Comparison of ENCODE assay signal across 13 mouse cellular contexts in genomic region chr16:22733772-22734528, GRCm38 (mm10).
DNase-seq lines count a peak whose midpoint lies in the region; ATAC-seq and TF ChIP-seq lines count a peak whose summit lies in the region.
"Had no signal": no experiment of that assay in that cellular context is flagged by ENCODE, and none has a peak within 500 bp of the region (broad histone marks: within the 10 kb centered on the region; RNA-seq: fewer than 3 reads in every experiment).

No protein-coding gene starts in this region.

- DNase-seq in heart, postnatal 25 days (ENCODE audit: low spot score): no peak
- DNase-seq in brain, adult 2 months (ENCODE audit: low read depth, low spot score): peak; percentile 39
- DNase-seq in forebrain, postnatal 0 days: peak; percentile 16
- DNase-seq in midbrain, embryonic 11.5 days (ENCODE audit: low spot score, missing footprints): peak; percentile 84
- no peak for DNase-seq in left cerebral cortex, postnatal 4 days
- no peak for DNase-seq in urinary bladder, adult 18-20 months (ENCODE audit: low spot score in 2 of 2)
- no peak for DNase-seq in right cerebral cortex, postnatal 25 days
- DNase-seq: cerebellum, postnatal 10 days; layer of hippocampus, postnatal 36 days had no signal

- H3K9me3 ChIP-seq in heart, embryonic 12.5 days (replicated peaks): no peaks in the 10 kb centered on the region
- no peaks in the 10 kb centered on the region for H3K9me3 ChIP-seq in forebrain, postnatal 0 days (ENCODE audit: low read length)
- H3K9me3 ChIP-seq in midbrain, embryonic 11.5 days (ENCODE audit: control insufficient read depth, low read length): no peaks in the 10 kb centered on the region
- H3K9me3 ChIP-seq: kidney, embryonic 15.5 days had no signal

- H3K9ac ChIP-seq in heart, embryonic 12.5 days: no peak overlapping the region
- no peak overlapping the region for H3K9ac ChIP-seq in forebrain, postnatal 0 days
- no peak overlapping the region for H3K9ac ChIP-seq in midbrain, embryonic 11.5 days (ENCODE audit: low read length)
- H3K9ac ChIP-seq: kidney, embryonic 15.5 days had no signal

- TF ChIP-seq CTCF in forebrain, postnatal 0 days (IDR thresholded peaks at IDR 0.05; ENCODE audit: low read depth): no peak

- intact Hi-C loops in heart, postnatal 25 days (cut with DNase I): no loop called here
- intact Hi-C loops in left cerebral cortex, postnatal 4 days (cut with DNase I): no loop called here

- peak; percentile 22; the same call in 1 of the 2 replicates for ATAC-seq in heart, embryonic 12.5 days (ENCODE audit: insufficient number of reproducible peaks, low FRiP score)
- peak; percentile 66 for ATAC-seq in forebrain, postnatal 0 days
- 0 out of 2 replicates have a peak, but pooled peaks have one; percentile 9 for ATAC-seq in midbrain, embryonic 11.5 days (ENCODE audit: low FRiP score)

- peak overlapping the region; percentile 48 for H3K4me2 ChIP-seq in heart, embryonic 12.5 days
- no peak overlapping the region for H3K4me2 ChIP-seq in forebrain, postnatal 0 days (ENCODE audit: low read depth)
- no peak overlapping the region; the same call in 1 of the 2 replicates for H3K4me2 ChIP-seq in midbrain, embryonic 11.5 days
- H3K4me2 ChIP-seq: kidney, embryonic 15.5 days had no signal

- H3K27me3 ChIP-seq in heart, embryonic 12.5 days (replicated peaks): no peaks in the 10 kb centered on the region
- no peaks in the 10 kb centered on the region for H3K27me3 ChIP-seq in forebrain, postnatal 0 days (ENCODE audit: insufficient read depth, low read length)
- H3K27me3 ChIP-seq in midbrain, embryonic 11.5 days (ENCODE audit: control insufficient read depth, insufficient read depth, low read length): peaks cover 3% of the 10 kb centered on the region; the same call in 1 of the 2 replicates
- H3K27me3 ChIP-seq: kidney, embryonic 15.5 days had no signal

- no peak overlapping the region for H3K27ac ChIP-seq in heart, embryonic 12.5 days (ENCODE audit: poor library complexity, severe bottlenecking)
- H3K27ac ChIP-seq in forebrain, postnatal 0 days (ENCODE audit: low read depth, low read length): no peak overlapping the region
- H3K27ac ChIP-seq in midbrain, embryonic 11.5 days (ENCODE audit: low read depth, low read length): no peak overlapping the region
- H3K27ac ChIP-seq: kidney, embryonic 15.5 days; macrophage had no signal

- 11% methylated on average over 11 of the region's 11 CpGs for WGBS in heart, embryonic 12.5 days
- 20% methylated on average over 11 of the region's 11 CpGs for WGBS in forebrain, postnatal 0 days
- 24% methylated on average over 11 of the region's 11 CpGs for WGBS in midbrain, embryonic 11.5 days

- H3K36me3 ChIP-seq in heart, embryonic 12.5 days: no peaks in the 10 kb centered on the region
- H3K36me3 ChIP-seq in forebrain, postnatal 0 days (ENCODE audit: insufficient read depth): no peaks in the 10 kb centered on the region
- H3K36me3 ChIP-seq in midbrain, embryonic 11.5 days (ENCODE audit: control insufficient read depth, insufficient read depth, low read length): no peaks in the 10 kb centered on the region
- H3K36me3 ChIP-seq: kidney, embryonic 15.5 days had no signal

- peaks cover 19% of the 10 kb centered on the region for H3K4me1 ChIP-seq in heart, embryonic 12.5 days (replicated peaks)
- no peaks in the 10 kb centered on the region for H3K4me1 ChIP-seq in forebrain, postnatal 0 days (ENCODE audit: insufficient read depth)
- H3K4me1 ChIP-seq in midbrain, embryonic 11.5 days (ENCODE audit: control insufficient read depth, insufficient read depth, low read length): peaks cover 9% of the 10 kb centered on the region
- H3K4me1 ChIP-seq: kidney, embryonic 15.5 days had no signal

- H3K4me3 ChIP-seq in heart, embryonic 12.5 days: 0 out of 2 replicates have a peak overlapping the region, but pooled peaks have one; percentile 6
- H3K4me3 ChIP-seq in forebrain, postnatal 0 days (ENCODE audit: low read depth, low read length): no peak overlapping the region
- no peak overlapping the region for H3K4me3 ChIP-seq in midbrain, embryonic 11.5 days (ENCODE audit: low read depth, low read length)
- H3K4me3 ChIP-seq: erythroblast, embryonic 14.5 days; kidney, embryonic 15.5 days had no signal

Comparison
In these comparisons a context has a peak if more than half of its experiments do, and no peak if none do; other contexts are left out.
1. ATAC-seq: peak in every context shown above with its lines; median percentile 66 in forebrain, postnatal 0 days; 22 in heart, embryonic 12.5 days; 9 in midbrain, embryonic 11.5 days.
2. DNase-seq: peak in brain, adult 2 months (single experiment), forebrain, postnatal 0 days (single experiment) and midbrain, embryonic 11.5 days (single experiment); none in heart, postnatal 25 days (single experiment), left cerebral cortex, postnatal 4 days (single experiment), urinary bladder, adult 18-20 months (0 of 2) and right cerebral cortex, postnatal 25 days (single experiment).